Mouse (Mus musculus) frontal cortex, adult (tissue): ENCODE results near the gene Pnp2.

Experiments used
- ATAC-seq: cut with Nextera tagmentation; 2 replicates; pipeline ENCODE4 v1.9.2; 2017; ENCODE audit warnings: mild to moderate bottlenecking, moderate library complexity, mixed read lengths; ENCODE audit not compliant: low TSS enrichment

Pnp2 gene

GRCm38 (mm10) chr14:51008781-51009180 is 53.0 kb downstream of the Pnp2 start:
- ATAC-seq: peak; percentile 18; the same call in 1 of the 2 replicates

GRCm38 (mm10) chr14:51009572-51009971 is 53.8 kb downstream of the Pnp2 start:
- no peak for ATAC-seq
